ENCODE assay signal across 7 mouse cellular contexts in the genomic region with DNA sequence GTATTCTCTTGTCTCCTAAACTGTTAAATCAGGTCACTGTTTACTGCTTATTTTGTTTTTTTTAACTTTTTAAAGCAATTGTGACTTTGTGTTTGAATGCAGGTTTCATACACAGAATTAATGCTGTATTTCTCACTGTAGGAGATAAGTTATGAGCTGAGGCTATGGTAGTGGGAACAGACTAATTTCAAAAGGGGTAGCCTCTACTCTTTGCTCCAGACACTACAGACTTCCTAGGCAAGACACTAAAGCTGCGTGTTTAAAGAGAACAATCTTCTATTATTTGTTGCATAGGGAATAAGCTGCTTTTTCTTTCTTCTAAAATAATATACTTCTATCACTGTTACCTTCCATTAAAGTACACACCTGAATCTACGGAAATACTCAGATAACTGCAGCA.
"Had no signal": no experiment of that assay in that cellular context is flagged by ENCODE, and none has a peak within 500 bp of the region (broad histone marks: within the 10 kb centered on the region; RNA-seq: fewer than 3 reads in every experiment).

No protein-coding gene starts in this region.

- H3K4me3 ChIP-seq: left cerebral cortex, adult 2 months; liver, embryonic 13.5 days; stomach, embryonic 15.5 days had no signal

- H3K9me3 ChIP-seq: liver, embryonic 13.5 days; stomach, embryonic 15.5 days had no signal

- H3K9ac ChIP-seq: liver, embryonic 13.5 days; stomach, embryonic 15.5 days had no signal

- H3K27me3 ChIP-seq: liver, embryonic 13.5 days; stomach, embryonic 15.5 days had no signal

- H3K27ac ChIP-seq: left cerebral cortex, adult 2 months; liver, embryonic 13.5 days; stomach, embryonic 15.5 days had no signal

- DNase-seq: liver, embryonic 13.5 days; retina, postnatal 1 day; spleen, adult 18-20 months; thymus, postnatal 25 days had no signal

- H3K4me2 ChIP-seq: liver, embryonic 13.5 days; midbrain, embryonic 11.5 days; stomach, embryonic 15.5 days had no signal

- H3K4me1 ChIP-seq: liver, embryonic 13.5 days; stomach, embryonic 15.5 days had no signal

- H3K36me3 ChIP-seq: liver, embryonic 13.5 days; stomach, embryonic 15.5 days had no signal
